Mouse (Mus musculus): ENCODE results near the gene Elob. TPM values are rescaled to one million over a fixed set of nuclear protein-coding genes. Genes with fewer than 3 reads are reported as not detected.

Elob gene
- total and polyA plus RNA-seq, 2 experiments = 153 to 276 TPM

DNA sequence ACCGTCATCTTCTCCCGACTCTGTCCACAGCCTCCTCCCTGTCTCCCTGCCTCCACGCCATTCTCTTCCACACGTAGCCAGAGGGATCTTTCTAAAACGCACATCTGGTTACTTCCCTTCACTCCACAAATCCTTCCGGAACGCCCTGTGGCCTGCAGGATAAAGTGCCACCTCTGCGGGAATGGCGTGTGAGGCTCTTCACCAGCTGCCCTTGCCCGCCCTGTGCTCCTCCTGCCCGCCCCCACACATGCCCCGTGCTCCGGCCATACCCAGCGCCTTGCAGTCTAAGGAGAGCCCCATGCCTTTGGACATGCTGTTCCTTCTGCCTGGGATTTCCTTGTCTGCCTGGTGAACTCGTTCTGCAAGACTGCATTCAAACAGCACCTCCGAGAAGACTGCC, 5.9 kb downstream of the Elob start:
- H3K4me1 ChIP-seq (ENCODE audit: control insufficient read depth, insufficient read depth, low read length) = peaks cover 2% of the 10 kb centered on the region; the same call in 1 of the 2 replicates
- no peak overlapping the region for H3K4me3 ChIP-seq (ENCODE audit: insufficient read depth, low read depth, low read length)
- H3K79me2 ChIP-seq (ENCODE audit: control insufficient read depth, insufficient read depth, low read length) = no peaks in the 10 kb centered on the region
- 87% methylated on average over 16 of the region's 16 CpGs for WGBS
- no peaks in the 10 kb centered on the region for H3K27me3 ChIP-seq (ENCODE audit: control insufficient read depth, insufficient read depth, low read length)
- peaks cover 62% of the 10 kb centered on the region for H3K36me3 ChIP-seq (ENCODE audit: control insufficient read depth, insufficient read depth, low read length)
- no peak overlapping the region for H3K9ac ChIP-seq (ENCODE audit: low read depth, low read length)
- H3K27ac ChIP-seq (replicated peaks; ENCODE audit: insufficient read depth, low read depth, low read length) = no peak overlapping the region
- DNase-seq (ENCODE audit: extremely low read depth, low read depth, low spot score) = no peak
- TF ChIP-seq CTCF (IDR thresholded peaks at IDR 0.05; ENCODE audit: low read depth, low read length) (no peak), POLR2A (IDR thresholded peaks at IDR 0.05; ENCODE audit: extremely low read depth, insufficient read depth, low read length) (no peak)

DNA sequence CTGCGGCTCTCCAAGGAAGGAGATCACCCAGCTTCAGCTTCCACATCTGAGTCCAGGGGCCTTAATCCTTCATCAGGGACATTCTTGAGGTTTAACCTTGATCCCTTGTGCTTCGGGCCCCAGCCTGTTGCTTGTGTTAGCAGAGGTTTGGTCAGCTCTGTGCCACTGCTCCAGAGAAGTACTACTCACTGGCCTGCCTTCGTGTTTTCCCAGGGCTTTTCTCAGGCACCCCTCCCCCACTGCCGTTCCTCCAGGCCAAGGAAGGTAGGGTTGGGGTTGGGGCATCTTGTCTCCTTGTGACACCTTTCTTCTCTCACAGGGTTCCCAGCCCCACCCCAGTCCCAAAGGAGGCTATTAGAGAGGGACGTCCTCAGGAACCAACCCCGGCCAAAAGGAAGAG, 6.8 kb downstream of the Elob start:
- Histone ChIP-seq H3K4me1 (ENCODE audit: control insufficient read depth, insufficient read depth, low read length) (no peaks in the 10 kb centered on the region), H3K4me3 (ENCODE audit: insufficient read depth, low read depth, low read length) (no peak overlapping the region), H3K79me2 (ENCODE audit: control insufficient read depth, insufficient read depth, low read length) (no peaks in the 10 kb centered on the region), H3K27me3 (ENCODE audit: control insufficient read depth, insufficient read depth, low read length) (no peaks in the 10 kb centered on the region), H3K27ac (replicated peaks; ENCODE audit: insufficient read depth, low read depth, low read length) (no peak overlapping the region), H3K9ac (ENCODE audit: low read depth, low read length) (no peak overlapping the region), H3K36me3 (ENCODE audit: control insufficient read depth, insufficient read depth, low read length) (peaks cover 71% of the 10 kb centered on the region)
- 73% methylated on average over 6 of the region's 6 CpGs for WGBS
- no peak for DNase-seq (ENCODE audit: extremely low read depth, low read depth, low spot score)
- no peak for TF ChIP-seq POLR2A (IDR thresholded peaks at IDR 0.05; ENCODE audit: extremely low read depth, insufficient read depth, low read length)
- no peak for TF ChIP-seq CTCF (IDR thresholded peaks at IDR 0.05; ENCODE audit: low read depth, low read length)

DNA sequence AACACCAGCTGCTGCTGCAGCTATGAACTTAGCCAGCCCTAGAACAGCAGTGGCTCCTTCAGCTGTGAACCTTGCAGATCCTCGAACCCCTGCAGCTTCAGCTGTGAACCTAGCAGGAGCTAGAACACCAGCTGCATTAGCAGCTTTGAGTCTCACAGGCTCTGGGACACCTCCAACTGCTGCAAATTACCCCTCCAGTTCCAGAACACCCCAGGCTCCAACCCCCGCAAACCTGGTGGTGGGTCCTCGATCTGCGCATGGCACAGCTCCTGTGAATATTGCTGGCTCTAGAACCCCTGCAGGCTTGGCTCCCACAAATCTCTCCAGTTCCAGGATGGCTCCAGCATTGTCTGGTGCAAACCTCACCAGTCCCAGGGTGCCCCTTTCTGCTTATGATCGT, 8.2 kb downstream of the Elob start:
- TF ChIP-seq CTCF (IDR thresholded peaks at IDR 0.05; ENCODE audit: low read depth, low read length) (no peak), POLR2A (IDR thresholded peaks at IDR 0.05; ENCODE audit: extremely low read depth, insufficient read depth, low read length) (no peak)
- no peak overlapping the region for H3K27ac ChIP-seq (replicated peaks; ENCODE audit: insufficient read depth, low read depth, low read length)
- H3K9ac ChIP-seq (ENCODE audit: low read depth, low read length) = no peak overlapping the region
- WGBS = 92% methylated on average over 5 of the region's 5 CpGs
- no peaks in the 10 kb centered on the region; the same call in 1 of the 2 replicates for H3K79me2 ChIP-seq (ENCODE audit: control insufficient read depth, insufficient read depth, low read length)
- no peaks in the 10 kb centered on the region for H3K4me1 ChIP-seq (ENCODE audit: control insufficient read depth, insufficient read depth, low read length)
- DNase-seq (ENCODE audit: extremely low read depth, low read depth, low spot score) = no peak
- no peak overlapping the region for H3K4me3 ChIP-seq (ENCODE audit: insufficient read depth, low read depth, low read length)
- H3K27me3 ChIP-seq (ENCODE audit: control insufficient read depth, insufficient read depth, low read length) = no peaks in the 10 kb centered on the region
- H3K36me3 ChIP-seq (ENCODE audit: control insufficient read depth, insufficient read depth, low read length) = peaks cover 77% of the 10 kb centered on the region

DNA sequence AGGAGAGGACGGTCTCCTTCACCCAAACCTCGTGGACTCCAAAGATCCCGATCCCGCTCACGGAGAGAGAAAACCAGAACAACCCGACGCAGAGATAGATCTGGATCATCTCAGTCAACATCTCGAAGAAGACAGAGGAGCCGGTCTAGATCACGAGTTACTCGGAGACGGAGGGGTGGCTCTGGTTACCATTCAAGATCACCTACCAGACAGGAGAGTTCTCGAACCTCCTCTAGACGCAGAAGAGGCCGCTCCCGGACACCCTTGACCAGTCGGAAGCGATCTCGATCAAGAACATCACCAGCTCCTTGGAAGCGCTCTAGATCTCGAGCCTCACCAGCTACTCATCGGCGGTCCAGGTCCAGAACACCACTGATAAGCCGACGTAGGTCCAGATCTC, 9.7 kb downstream of the Elob start:
- Histone ChIP-seq H3K9ac (ENCODE audit: low read depth, low read length) (no peak overlapping the region), H3K27ac (replicated peaks; ENCODE audit: insufficient read depth, low read depth, low read length) (no peak overlapping the region), H3K79me2 (ENCODE audit: control insufficient read depth, insufficient read depth, low read length) (no peaks in the 10 kb centered on the region; the same call in 1 of the 2 replicates), H3K27me3 (ENCODE audit: control insufficient read depth, insufficient read depth, low read length) (no peaks in the 10 kb centered on the region), H3K4me3 (ENCODE audit: insufficient read depth, low read depth, low read length) (no peak overlapping the region), H3K36me3 (ENCODE audit: control insufficient read depth, insufficient read depth, low read length) (peaks cover 76% of the 10 kb centered on the region), H3K4me1 (ENCODE audit: control insufficient read depth, insufficient read depth, low read length) (no peaks in the 10 kb centered on the region)
- TF ChIP-seq POLR2A (IDR thresholded peaks at IDR 0.05; ENCODE audit: extremely low read depth, insufficient read depth, low read length) (no peak), CTCF (IDR thresholded peaks at IDR 0.05; ENCODE audit: low read depth, low read length) (no peak)
- WGBS = 98% methylated on average over 25 of the region's 25 CpGs
- DNase-seq (ENCODE audit: extremely low read depth, low read depth, low spot score) = no peak

DNA sequence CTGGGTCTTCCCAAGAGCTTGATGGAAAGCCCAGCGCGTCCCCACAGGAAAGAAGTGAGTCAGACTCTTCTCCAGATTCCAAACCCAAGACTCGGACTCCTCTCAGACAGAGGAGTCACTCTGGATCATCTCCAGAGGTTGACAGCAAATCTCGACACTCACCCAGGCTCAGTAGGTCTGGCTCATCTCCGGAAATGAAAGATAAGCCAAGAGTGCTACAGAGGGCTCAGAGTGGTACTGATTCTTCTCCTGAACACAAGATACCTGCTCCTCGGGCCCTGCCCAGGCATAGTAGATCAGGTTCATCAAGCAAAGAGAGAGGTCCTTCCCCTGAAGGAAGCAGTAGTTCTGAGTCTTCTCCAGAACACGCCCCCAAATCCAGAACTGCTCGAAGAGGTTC, 10.4 kb downstream of the Elob start:
- no peak overlapping the region for H3K9ac ChIP-seq (ENCODE audit: low read depth, low read length)
- H3K4me1 ChIP-seq (ENCODE audit: control insufficient read depth, insufficient read depth, low read length) = no peaks in the 10 kb centered on the region
- no peaks in the 10 kb centered on the region; the same call in 1 of the 2 replicates for H3K79me2 ChIP-seq (ENCODE audit: control insufficient read depth, insufficient read depth, low read length)
- 98% methylated on average over 8 of the region's 8 CpGs for WGBS
- H3K36me3 ChIP-seq (ENCODE audit: control insufficient read depth, insufficient read depth, low read length) = peaks cover 75% of the 10 kb centered on the region
- no peaks in the 10 kb centered on the region for H3K27me3 ChIP-seq (ENCODE audit: control insufficient read depth, insufficient read depth, low read length)
- H3K27ac ChIP-seq (replicated peaks; ENCODE audit: insufficient read depth, low read depth, low read length) = no peak overlapping the region
- TF ChIP-seq POLR2A (IDR thresholded peaks at IDR 0.05; ENCODE audit: extremely low read depth, insufficient read depth, low read length) (no peak), CTCF (IDR thresholded peaks at IDR 0.05; ENCODE audit: low read depth, low read length) (no peak)
- no peak overlapping the region for H3K4me3 ChIP-seq (ENCODE audit: insufficient read depth, low read depth, low read length)
- no peak for DNase-seq (ENCODE audit: extremely low read depth, low read depth, low spot score)

DNA sequence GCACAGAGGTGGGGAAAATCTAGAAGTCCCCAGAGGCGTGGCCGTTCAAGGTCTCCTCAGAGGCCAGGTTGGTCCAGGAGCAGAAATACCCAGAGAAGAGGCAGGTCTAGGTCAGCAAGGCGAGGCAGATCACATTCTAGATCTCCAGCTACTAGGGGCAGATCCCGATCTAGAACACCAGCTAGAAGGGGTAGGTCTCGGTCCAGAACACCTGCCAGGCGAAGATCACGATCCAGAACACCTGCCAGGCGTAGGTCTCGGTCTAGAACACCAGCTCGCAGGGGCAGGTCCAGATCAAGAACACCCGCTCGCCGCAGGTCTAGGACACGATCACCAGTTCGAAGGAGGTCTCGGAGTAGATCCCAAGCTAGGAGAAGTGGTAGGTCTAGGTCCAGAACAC, 13.3 kb downstream of the Elob start:
- TF ChIP-seq CTCF (IDR thresholded peaks at IDR 0.05; ENCODE audit: low read depth, low read length) (no peak), POLR2A (IDR thresholded peaks at IDR 0.05; ENCODE audit: extremely low read depth, insufficient read depth, low read length) (no peak)
- Histone ChIP-seq H3K27ac (replicated peaks; ENCODE audit: insufficient read depth, low read depth, low read length) (no peak overlapping the region), H3K4me1 (ENCODE audit: control insufficient read depth, insufficient read depth, low read length) (no peaks in the 10 kb centered on the region), H3K36me3 (ENCODE audit: control insufficient read depth, insufficient read depth, low read length) (peaks cover 83% of the 10 kb centered on the region), H3K4me3 (ENCODE audit: insufficient read depth, low read depth, low read length) (no peak overlapping the region), H3K27me3 (ENCODE audit: control insufficient read depth, insufficient read depth, low read length) (no peaks in the 10 kb centered on the region), H3K9ac (ENCODE audit: low read depth, low read length) (no peak overlapping the region), H3K79me2 (ENCODE audit: control insufficient read depth, insufficient read depth, low read length) (no peaks in the 10 kb centered on the region; the same call in 1 of the 2 replicates)
- over 99% methylated on average over 16 of the region's 16 CpGs for WGBS
- DNase-seq (ENCODE audit: extremely low read depth, low read depth, low spot score) = no peak
